Mouse (Mus musculus): ENCODE data around the gene Ankrd36. TPM values are rescaled to one million over a fixed set of nuclear protein-coding genes. Genes with fewer than 3 reads are reported as not detected.
"Not testable (repeated sequence)": the region's sequence is repeated elsewhere in the genome, so short reads cannot be mapped to it uniquely, and the experiment has no call there.

Ankrd36 gene
- total and polyA plus RNA-seq, 2 experiments from 2014 or later: 0.11 TPM; not detected in 1

DNA sequence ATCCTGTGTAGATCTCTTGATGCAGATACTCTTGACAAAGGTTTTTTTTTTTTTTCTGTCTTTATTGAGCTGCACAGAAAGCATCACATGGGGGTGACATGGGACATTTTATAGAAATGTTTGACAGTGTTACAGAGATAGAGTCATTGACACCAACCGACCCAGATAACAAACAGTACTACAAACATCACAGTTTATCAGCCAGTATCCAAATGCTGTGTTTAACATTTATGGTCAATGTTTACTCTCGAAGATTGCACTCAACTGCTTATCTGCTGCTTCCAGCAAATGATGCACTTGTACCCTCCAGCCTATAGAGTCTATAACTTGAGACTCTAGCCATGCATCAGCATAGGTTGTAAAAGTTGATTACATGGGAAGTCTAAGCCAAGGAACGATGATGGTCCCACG lies 25.9 kb downstream of the Ankrd36 start:
- TF ChIP-seq CTCF (IDR thresholded peaks at IDR 0.05): no peak
- no peak for ATAC-seq (ENCODE audit: low FRiP score)
- Histone ChIP-seq H3K27me3 (ENCODE audit: insufficient read depth, low read length) (no peaks in the 10 kb centered on the region), H3K27ac (ENCODE audit: low read depth, low read length) (no peak overlapping the region), H3K4me2 (ENCODE audit: low read depth, low read length, poor library complexity, severe bottlenecking) (no peak overlapping the region), H3K36me3 (ENCODE audit: insufficient read depth, low read length) (no peaks in the 10 kb centered on the region), H3K9me3 (ENCODE audit: low read length) (no peaks in the 10 kb centered on the region), H3K4me3 (ENCODE audit: low read depth, low read length) (no peak overlapping the region), H3K4me1 (ENCODE audit: insufficient read depth, low read length) (no peaks in the 10 kb centered on the region), H3K9ac (replicated peaks; ENCODE audit: low read length, poor library complexity, severe bottlenecking) (no peak overlapping the region)
- no peak for DNase-seq (ENCODE audit: low spot score)
- 93% methylated on average over 4 of the region's 4 CpGs for WGBS

DNA sequence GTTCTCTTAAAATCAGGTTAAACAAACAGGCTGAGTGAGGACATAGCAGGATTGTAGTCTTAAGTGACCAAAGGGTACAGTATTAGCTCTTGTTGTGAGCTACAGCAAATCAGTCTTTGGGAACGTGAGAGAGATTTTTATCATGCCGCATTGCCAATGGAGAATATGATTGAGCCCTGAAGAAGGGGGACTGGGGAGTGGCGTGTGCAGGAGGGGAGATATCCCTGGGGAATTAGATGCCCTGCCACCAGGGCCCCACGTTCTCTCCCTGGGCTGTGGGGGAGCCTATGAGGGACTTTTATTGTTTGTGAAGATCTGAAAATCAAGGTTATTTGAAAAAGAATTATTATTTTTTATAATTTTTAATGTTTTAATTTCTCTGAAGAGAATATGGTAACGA lies 26.3 kb downstream of the Ankrd36 start:
- Histone ChIP-seq H3K4me1 (ENCODE audit: insufficient read depth, low read length) (no peaks in the 10 kb centered on the region), H3K9ac (replicated peaks; ENCODE audit: low read length, poor library complexity, severe bottlenecking) (no peak overlapping the region), H3K9me3 (ENCODE audit: low read length) (no peaks in the 10 kb centered on the region), H3K4me2 (ENCODE audit: low read depth, low read length, poor library complexity, severe bottlenecking) (no peak overlapping the region), H3K4me3 (ENCODE audit: low read depth, low read length) (no peak overlapping the region), H3K27me3 (ENCODE audit: insufficient read depth, low read length) (no peaks in the 10 kb centered on the region), H3K36me3 (ENCODE audit: insufficient read depth, low read length) (no peaks in the 10 kb centered on the region), H3K27ac (ENCODE audit: low read depth, low read length) (no peak overlapping the region)
- ATAC-seq (ENCODE audit: low FRiP score) (no peak), DNase-seq (ENCODE audit: low spot score) (no peak)
- WGBS: 87% methylated on average over 5 of the region's 5 CpGs
- TF ChIP-seq CTCF (IDR thresholded peaks at IDR 0.05): no peak

DNA sequence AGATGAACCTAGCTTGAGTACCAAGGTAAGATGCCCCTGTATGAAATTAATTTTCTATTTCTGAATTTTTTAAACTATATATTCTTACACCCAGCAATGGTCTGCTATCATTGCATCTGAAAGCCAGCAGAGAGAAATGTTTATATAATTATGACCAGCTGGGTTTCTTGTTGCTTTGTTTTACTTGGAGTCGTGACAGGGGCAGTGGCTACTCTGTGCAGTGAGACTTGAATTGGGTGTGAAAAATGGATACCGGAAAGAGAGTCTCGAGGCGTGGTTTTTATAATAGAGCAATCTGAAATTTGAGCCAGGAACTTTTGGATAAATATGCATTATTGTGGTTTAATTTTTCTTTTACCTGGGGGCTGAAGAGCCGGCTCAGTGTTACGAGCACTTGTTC lies 27.3 kb downstream of the Ankrd36 start:
- no peak for ATAC-seq (ENCODE audit: low FRiP score)
- H3K4me1 ChIP-seq (ENCODE audit: insufficient read depth, low read length): no peaks in the 10 kb centered on the region

DNA sequence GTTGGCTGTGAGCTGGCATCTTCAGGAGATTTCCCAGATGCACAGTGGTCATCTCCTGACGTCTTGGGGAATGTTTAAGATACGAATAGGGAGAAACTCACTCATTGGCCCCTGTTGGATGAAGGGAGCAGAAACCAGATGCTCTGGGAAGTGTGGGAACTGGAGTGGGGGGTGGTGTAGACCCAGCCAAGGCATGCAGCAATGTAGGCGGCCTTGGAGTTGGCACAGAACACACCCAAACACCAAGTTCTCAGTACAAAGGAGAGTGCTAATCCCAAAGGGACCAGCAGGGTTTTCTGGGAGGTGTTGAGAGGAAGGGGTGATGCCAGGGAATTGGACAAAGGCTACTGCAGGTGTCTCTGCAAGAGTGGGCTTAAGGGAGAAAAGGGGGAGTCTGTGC lies 35.9 kb downstream of the Ankrd36 start:
- Histone ChIP-seq H3K4me1 (ENCODE audit: insufficient read depth, low read length) (no peaks in the 10 kb centered on the region), H3K36me3 (ENCODE audit: insufficient read depth, low read length) (no peaks in the 10 kb centered on the region), H3K27me3 (ENCODE audit: insufficient read depth, low read length) (no peaks in the 10 kb centered on the region), H3K9ac (replicated peaks; ENCODE audit: low read length, poor library complexity, severe bottlenecking) (no peak overlapping the region), H3K9me3 (ENCODE audit: low read length) (no peaks in the 10 kb centered on the region), H3K4me2 (ENCODE audit: low read depth, low read length, poor library complexity, severe bottlenecking) (no peak overlapping the region), H3K27ac (ENCODE audit: low read depth, low read length) (no peak overlapping the region), H3K4me3 (ENCODE audit: low read depth, low read length) (no peak overlapping the region)
- no peak for DNase-seq (ENCODE audit: low spot score)
- no peak for ATAC-seq (ENCODE audit: low FRiP score)
- no peak for TF ChIP-seq CTCF (IDR thresholded peaks at IDR 0.05)
- 77% methylated on average over 3 of the region's 3 CpGs for WGBS

More for the DNA sequence above, 27.3 kb downstream of the Ankrd36 start:
- Histone ChIP-seq H3K9me3 (ENCODE audit: low read length) (no peaks in the 10 kb centered on the region), H3K4me3 (ENCODE audit: low read depth, low read length) (no peak overlapping the region), H3K27ac (ENCODE audit: low read depth, low read length) (no peak overlapping the region), H3K27me3 (ENCODE audit: insufficient read depth, low read length) (no peaks in the 10 kb centered on the region), H3K9ac (replicated peaks; ENCODE audit: low read length, poor library complexity, severe bottlenecking) (no peak overlapping the region), H3K36me3 (ENCODE audit: insufficient read depth, low read length) (no peaks in the 10 kb centered on the region), H3K4me2 (ENCODE audit: low read depth, low read length, poor library complexity, severe bottlenecking) (no peak overlapping the region)
- no peak for TF ChIP-seq CTCF (IDR thresholded peaks at IDR 0.05)
- WGBS: 87% methylated on average over 6 of the region's 6 CpGs
- no peak for DNase-seq (ENCODE audit: low spot score)

DNA sequence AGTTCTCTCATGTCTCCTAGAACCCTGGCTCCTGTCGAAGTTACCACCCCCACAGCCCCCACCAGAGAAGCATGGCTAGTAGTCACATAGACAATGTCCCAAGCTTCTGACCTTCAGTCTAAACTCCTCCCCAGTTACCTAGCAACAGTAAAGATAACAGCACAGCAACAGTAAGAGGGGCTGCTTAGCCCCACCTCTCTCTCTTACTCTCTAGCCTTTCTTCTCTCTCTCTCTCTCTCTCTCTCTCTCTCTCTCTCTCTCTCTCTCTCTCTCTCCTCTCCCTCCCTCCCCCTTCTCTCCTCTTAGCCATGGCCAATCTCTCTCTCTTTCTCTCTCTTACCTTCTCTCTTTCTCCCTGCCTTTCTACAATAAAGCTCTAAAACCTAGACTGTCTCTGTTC lies 42.4 kb downstream of the Ankrd36 start:
- H3K27me3 ChIP-seq (ENCODE audit: insufficient read depth, low read length); ATAC-seq (ENCODE audit: low FRiP score); H3K36me3 ChIP-seq (ENCODE audit: insufficient read depth, low read length); H3K4me1 ChIP-seq (ENCODE audit: insufficient read depth, low read length); H3K9ac ChIP-seq (replicated peaks; ENCODE audit: low read length, poor library complexity, severe bottlenecking); H3K27ac ChIP-seq (ENCODE audit: low read depth, low read length); DNase-seq (ENCODE audit: low spot score); H3K9me3 ChIP-seq (ENCODE audit: low read length); H3K4me3 ChIP-seq (ENCODE audit: low read depth, low read length); H3K4me2 ChIP-seq (ENCODE audit: low read depth, low read length, poor library complexity, severe bottlenecking): not testable (repeated sequence)
- 65% methylated on average over 1 of the region's 1 CpGs for WGBS

DNA sequence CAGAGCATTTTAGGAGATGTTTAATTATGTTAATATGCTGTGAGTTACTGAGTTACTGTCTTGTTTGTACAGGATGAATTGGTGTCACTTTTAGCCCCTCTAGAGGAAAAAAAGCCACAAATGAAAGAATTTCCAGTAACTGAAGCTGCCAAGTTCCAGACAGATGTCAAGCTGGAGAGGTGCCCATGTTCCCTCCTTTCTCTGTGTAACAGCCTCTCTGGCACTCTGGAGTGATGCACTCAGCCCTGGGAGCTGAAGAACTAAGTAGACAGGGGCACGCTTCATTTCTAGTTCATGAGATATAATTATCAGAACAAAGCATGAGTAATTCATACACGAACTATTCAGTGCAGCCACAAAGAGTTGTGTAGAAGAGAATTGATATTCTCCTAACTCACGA lies 45.0 kb downstream of the Ankrd36 start:
- no peak for TF ChIP-seq CTCF (IDR thresholded peaks at IDR 0.05)
- Histone ChIP-seq H3K4me2 (ENCODE audit: low read depth, low read length, poor library complexity, severe bottlenecking) (no peak overlapping the region), H3K4me1 (ENCODE audit: insufficient read depth, low read length) (no peaks in the 10 kb centered on the region), H3K9ac (replicated peaks; ENCODE audit: low read length, poor library complexity, severe bottlenecking) (no peak overlapping the region), H3K36me3 (ENCODE audit: insufficient read depth, low read length) (no peaks in the 10 kb centered on the region), H3K9me3 (ENCODE audit: low read length) (no peaks in the 10 kb centered on the region), H3K27ac (ENCODE audit: low read depth, low read length) (no peak overlapping the region), H3K27me3 (ENCODE audit: insufficient read depth, low read length) (no peaks in the 10 kb centered on the region), H3K4me3 (ENCODE audit: low read depth, low read length) (no peak overlapping the region)
- DNase-seq (ENCODE audit: low spot score): peak; percentile 76
- no peak for ATAC-seq (ENCODE audit: low FRiP score)
- 77% methylated on average over 3 of the region's 3 CpGs for WGBS
